Mouse (Mus musculus): Measurements from ENCODE around the gene Lrrfip2. TPM values are rescaled to one million over a fixed set of nuclear protein-coding genes. Genes with fewer than 3 reads are reported as not detected.

Gene Lrrfip2
- polyA plus RNA-seq, 1 experiment from 2014 or later: 40.3 TPM

- no peaks in the 10 kb centered on the region for H3K36me3 ChIP-seq (ENCODE audit: control insufficient read depth, insufficient read depth, low read length)
- DNase-seq (ENCODE audit: low spot score) (no peak), ATAC-seq (replicated peaks; ENCODE audit: low FRiP score) (no peak)
- no peak overlapping the region for H3K9ac ChIP-seq (ENCODE audit: low read depth, low read length)
- no peak overlapping the region for H3K4me2 ChIP-seq
- H3K4me1 ChIP-seq (replicated peaks; ENCODE audit: control insufficient read depth, insufficient read depth, low read length): 0 out of 2 replicates have a peak, but pooled peaks cover 3% of the 10 kb centered on the region
- 59% methylated on average over 6 of the region's 6 CpGs for WGBS
- H3K9me3 ChIP-seq (ENCODE audit: control insufficient read depth, low read length): no peaks in the 10 kb centered on the region
- H3K27ac ChIP-seq (ENCODE audit: low read depth, low read length): no peak overlapping the region
- no peak overlapping the region for H3K4me3 ChIP-seq (ENCODE audit: low read depth, low read length)
- H3K27me3 ChIP-seq (replicated peaks; ENCODE audit: control insufficient read depth, insufficient read depth, low read length): no peaks in the 10 kb centered on the region
Observed at GRCm38 (mm10) chr9:111097543-111097942, 19.8 kb upstream of the Lrrfip2 start.

GRCm38 (mm10) chr9:111100406-111100805, 17.0 kb upstream of the Lrrfip2 start:
- Histone ChIP-seq H3K4me3 (ENCODE audit: low read depth, low read length) (no peak overlapping the region), H3K4me2 (no peak overlapping the region), H3K36me3 (ENCODE audit: control insufficient read depth, insufficient read depth, low read length) (no peaks in the 10 kb centered on the region), H3K9ac (ENCODE audit: low read depth, low read length) (no peak overlapping the region), H3K27ac (ENCODE audit: low read depth, low read length) (no peak overlapping the region), H3K27me3 (replicated peaks; ENCODE audit: control insufficient read depth, insufficient read depth, low read length) (no peaks in the 10 kb centered on the region), H3K4me1 (replicated peaks; ENCODE audit: control insufficient read depth, insufficient read depth, low read length) (no peaks in the 10 kb centered on the region), H3K9me3 (ENCODE audit: control insufficient read depth, low read length) (no peaks in the 10 kb centered on the region)
- DNase-seq (ENCODE audit: low spot score): no peak
- no peak; the same call in 1 of the 2 replicates for ATAC-seq (replicated peaks; ENCODE audit: low FRiP score)
- WGBS: 95% methylated on average over 3 of the region's 3 CpGs

GRCm38 (mm10) chr9:111103293-111103692, 14.1 kb upstream of the Lrrfip2 start:
- no peak overlapping the region for H3K27ac ChIP-seq (ENCODE audit: low read depth, low read length)
- no peaks in the 10 kb centered on the region for H3K4me1 ChIP-seq (replicated peaks; ENCODE audit: control insufficient read depth, insufficient read depth, low read length)
- H3K4me3 ChIP-seq (ENCODE audit: low read depth, low read length): no peak overlapping the region
- no peaks in the 10 kb centered on the region for H3K9me3 ChIP-seq (ENCODE audit: control insufficient read depth, low read length)
- H3K36me3 ChIP-seq (ENCODE audit: control insufficient read depth, insufficient read depth, low read length): no peaks in the 10 kb centered on the region
- no peak overlapping the region for H3K9ac ChIP-seq (ENCODE audit: low read depth, low read length)
- 74% methylated on average over 5 of the region's 5 CpGs for WGBS
- no peak overlapping the region for H3K4me2 ChIP-seq
- ATAC-seq (replicated peaks; ENCODE audit: low FRiP score) (no peak), DNase-seq (ENCODE audit: low spot score) (no peak)
- no peaks in the 10 kb centered on the region for H3K27me3 ChIP-seq (replicated peaks; ENCODE audit: control insufficient read depth, insufficient read depth, low read length)

DNA sequence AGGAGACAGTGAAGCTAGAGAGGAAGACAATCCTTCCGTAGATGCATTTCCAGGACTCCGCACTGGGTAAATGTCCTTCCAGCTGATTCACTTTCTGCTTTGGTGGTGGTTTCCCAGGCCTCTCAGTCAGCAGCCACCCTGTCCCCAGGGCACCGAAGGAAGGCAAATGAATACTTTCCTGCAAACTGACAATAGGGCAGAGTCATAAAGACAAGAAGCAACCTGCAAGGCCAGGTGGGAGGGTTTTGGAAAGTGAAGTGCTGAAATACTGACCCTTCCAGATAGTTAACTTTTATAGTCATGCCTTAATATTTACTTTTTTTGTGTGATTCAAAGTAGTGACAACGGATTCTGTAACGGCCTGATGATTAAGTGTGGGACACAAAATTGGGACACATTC, 13.5 kb upstream of the Lrrfip2 start:
- Histone ChIP-seq H3K27me3 (replicated peaks; ENCODE audit: control insufficient read depth, insufficient read depth, low read length) (no peaks in the 10 kb centered on the region), H3K9me3 (ENCODE audit: control insufficient read depth, low read length) (no peaks in the 10 kb centered on the region), H3K36me3 (ENCODE audit: control insufficient read depth, insufficient read depth, low read length) (no peaks in the 10 kb centered on the region), H3K4me1 (replicated peaks; ENCODE audit: control insufficient read depth, insufficient read depth, low read length) (no peaks in the 10 kb centered on the region), H3K27ac (ENCODE audit: low read depth, low read length) (no peak overlapping the region), H3K4me2 (no peak overlapping the region), H3K9ac (ENCODE audit: low read depth, low read length) (no peak overlapping the region), H3K4me3 (ENCODE audit: low read depth, low read length) (no peak overlapping the region)
- ATAC-seq (replicated peaks; ENCODE audit: low FRiP score): no peak
- DNase-seq (ENCODE audit: low spot score): no peak
- WGBS: 88% methylated on average over 5 of the region's 5 CpGs

- no peak overlapping the region for H3K9ac ChIP-seq (ENCODE audit: low read depth, low read length)
- H3K9me3 ChIP-seq (ENCODE audit: control insufficient read depth, low read length): no peaks in the 10 kb centered on the region
- H3K4me1 ChIP-seq (replicated peaks; ENCODE audit: control insufficient read depth, insufficient read depth, low read length): no peaks in the 10 kb centered on the region
- no peak for ATAC-seq (replicated peaks; ENCODE audit: low FRiP score)
- no peak for DNase-seq (ENCODE audit: low spot score)
- H3K27ac ChIP-seq (ENCODE audit: low read depth, low read length): no peak overlapping the region
- no peaks in the 10 kb centered on the region for H3K36me3 ChIP-seq (ENCODE audit: control insufficient read depth, insufficient read depth, low read length)
- no peaks in the 10 kb centered on the region for H3K27me3 ChIP-seq (replicated peaks; ENCODE audit: control insufficient read depth, insufficient read depth, low read length)
- WGBS: 48% methylated on average over 3 of the region's 3 CpGs
- H3K4me3 ChIP-seq (ENCODE audit: low read depth, low read length): no peak overlapping the region
- no peak overlapping the region for H3K4me2 ChIP-seq
Observed at GRCm38 (mm10) chr9:111107863-111108262, 9.5 kb upstream of the Lrrfip2 start.

DNA sequence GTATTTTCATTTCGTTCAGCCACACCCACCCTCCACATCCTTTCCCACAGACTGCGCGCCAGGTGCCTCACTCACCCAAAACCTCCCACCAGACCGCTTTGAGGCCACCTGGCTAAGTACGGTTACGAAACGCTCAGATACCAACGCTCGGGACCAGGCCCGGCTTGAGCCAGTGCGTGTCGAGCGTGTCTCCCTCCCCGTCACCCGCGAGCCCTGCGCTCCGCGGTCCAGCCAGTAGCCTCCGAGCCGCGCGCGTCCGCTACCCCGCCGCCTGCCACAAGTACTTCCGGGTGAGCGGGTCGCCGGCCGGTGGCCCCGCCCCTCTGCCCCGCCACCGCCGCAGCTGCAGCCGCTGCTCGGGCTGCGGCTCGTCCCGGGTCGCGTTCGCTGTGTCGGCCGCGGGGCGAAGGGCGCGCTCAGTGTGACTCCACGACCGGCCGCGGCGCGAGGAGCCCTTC, 431 bp downstream of the Lrrfip2 start:
- Histone ChIP-seq H3K9me3 (ENCODE audit: control insufficient read depth, low read length) (no peaks in the 10 kb centered on the region), H3K27ac (ENCODE audit: low read depth, low read length) (peak overlapping the region; percentile 87), H3K27me3 (replicated peaks; ENCODE audit: control insufficient read depth, insufficient read depth, low read length) (no peaks in the 10 kb centered on the region), H3K9ac (ENCODE audit: low read depth, low read length) (peak overlapping the region; percentile 83), H3K4me2 (peak overlapping the region; percentile 92), H3K4me3 (ENCODE audit: low read depth, low read length) (peak overlapping the region; percentile 98), H3K4me1 (replicated peaks; ENCODE audit: control insufficient read depth, insufficient read depth, low read length) (peaks cover 15% of the 10 kb centered on the region; the same call in 1 of the 2 replicates), H3K36me3 (ENCODE audit: control insufficient read depth, insufficient read depth, low read length) (no peaks in the 10 kb centered on the region)
- ATAC-seq (replicated peaks; ENCODE audit: low FRiP score) (peak; percentile 90), DNase-seq (ENCODE audit: low spot score) (peak; percentile 85)
- WGBS: under 1% methylated on average over 56 of the region's 56 CpGs

DNA sequence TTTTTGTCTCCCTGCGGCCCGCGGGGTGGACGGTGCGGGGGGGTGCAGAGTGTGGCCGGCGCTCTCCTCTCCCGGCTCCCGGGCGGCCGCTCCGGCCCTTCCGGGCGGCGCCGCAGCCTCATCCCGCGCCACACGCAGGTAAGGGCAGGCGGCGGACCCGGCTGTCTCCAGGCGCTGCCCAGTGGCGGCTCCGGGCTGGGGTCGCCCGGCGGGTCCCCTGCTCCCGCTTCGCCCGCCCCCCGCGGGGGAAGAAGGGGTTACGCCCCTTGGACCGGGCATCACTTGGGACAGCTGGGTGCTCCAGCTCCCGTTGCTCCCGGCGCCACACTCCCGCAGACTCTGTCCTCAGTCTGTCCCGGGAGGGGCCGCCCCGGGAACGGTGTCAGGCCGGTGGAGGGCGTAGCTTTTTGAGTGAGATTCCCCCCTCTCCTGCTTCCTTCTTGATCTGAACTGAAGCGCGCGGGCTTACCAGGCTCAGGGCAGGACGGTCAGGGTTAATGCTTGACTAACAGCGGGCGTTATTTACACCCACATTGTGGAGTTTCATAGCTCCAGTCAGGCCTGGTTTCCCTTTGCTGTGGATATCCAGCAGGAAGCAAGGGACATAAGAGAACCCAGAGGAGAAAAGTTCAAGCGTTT, 979 bp downstream of the Lrrfip2 start:
- peak overlapping the region; percentile 92 for H3K4me2 ChIP-seq
- WGBS: 0% methylated on average over 51 of the region's 52 CpGs
- peaks cover 15% of the 10 kb centered on the region; the same call in 1 of the 2 replicates for H3K4me1 ChIP-seq (replicated peaks; ENCODE audit: control insufficient read depth, insufficient read depth, low read length)
- no peaks in the 10 kb centered on the region for H3K36me3 ChIP-seq (ENCODE audit: control insufficient read depth, insufficient read depth, low read length)
- H3K9ac ChIP-seq (ENCODE audit: low read depth, low read length): peak overlapping the region; percentile 83
- H3K27ac ChIP-seq (ENCODE audit: low read depth, low read length): peak overlapping the region; percentile 87
- ATAC-seq (replicated peaks; ENCODE audit: low FRiP score) (peak; percentile 69), DNase-seq (ENCODE audit: low spot score) (peak; percentile 69)
- H3K4me3 ChIP-seq (ENCODE audit: low read depth, low read length): peak overlapping the region; percentile 98
- H3K27me3 ChIP-seq (replicated peaks; ENCODE audit: control insufficient read depth, insufficient read depth, low read length): no peaks in the 10 kb centered on the region
- H3K9me3 ChIP-seq (ENCODE audit: control insufficient read depth, low read length): no peaks in the 10 kb centered on the region

DNA sequence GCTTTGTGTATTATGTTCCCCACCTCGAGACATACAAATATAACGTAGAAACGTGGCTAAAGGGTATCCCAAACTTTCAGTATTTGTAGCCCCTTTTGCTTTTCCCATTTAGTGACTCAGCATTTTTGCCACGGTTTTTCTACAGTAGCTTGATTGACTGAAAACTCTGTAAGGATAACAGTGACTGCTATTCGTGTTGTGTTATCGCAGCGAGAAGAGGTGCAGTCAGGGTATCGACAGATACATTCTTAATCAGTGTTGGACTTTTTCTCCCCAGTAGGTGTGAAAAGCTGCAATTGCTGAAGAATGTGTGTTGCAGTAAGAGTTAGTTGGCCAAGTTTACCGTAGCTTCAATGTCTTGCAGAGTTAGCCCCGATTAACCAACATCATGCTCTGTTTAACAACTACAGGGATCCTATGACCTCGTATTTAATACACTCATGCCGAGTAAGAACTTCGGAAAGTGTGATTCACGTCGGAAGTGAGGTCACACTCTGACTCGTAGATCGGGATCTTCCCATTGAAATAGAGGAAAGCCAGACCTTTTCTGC, 1.6 kb downstream of the Lrrfip2 start:
- Histone ChIP-seq H3K27me3 (replicated peaks; ENCODE audit: control insufficient read depth, insufficient read depth, low read length) (no peaks in the 10 kb centered on the region), H3K9me3 (ENCODE audit: control insufficient read depth, low read length) (no peaks in the 10 kb centered on the region), H3K4me2 (peak overlapping the region; percentile 92), H3K36me3 (ENCODE audit: control insufficient read depth, insufficient read depth, low read length) (no peaks in the 10 kb centered on the region), H3K4me3 (ENCODE audit: low read depth, low read length) (peak overlapping the region; percentile 98), H3K27ac (ENCODE audit: low read depth, low read length) (peak overlapping the region; percentile 87), H3K9ac (ENCODE audit: low read depth, low read length) (peak overlapping the region; percentile 83), H3K4me1 (replicated peaks; ENCODE audit: control insufficient read depth, insufficient read depth, low read length) (peaks cover 15% of the 10 kb centered on the region; the same call in 1 of the 2 replicates)
- peak; percentile 70 for ATAC-seq (replicated peaks; ENCODE audit: low FRiP score)
- DNase-seq (ENCODE audit: low spot score): no peak
- 7% methylated on average over 17 of the region's 17 CpGs for WGBS

GRCm38 (mm10) chr9:111122446-111122845, 5.1 kb downstream of the Lrrfip2 start:
- H3K9ac ChIP-seq (ENCODE audit: low read depth, low read length): no peak overlapping the region
- no peak overlapping the region for H3K27ac ChIP-seq (ENCODE audit: low read depth, low read length)
- H3K4me3 ChIP-seq (ENCODE audit: low read depth, low read length): no peak overlapping the region
- H3K4me2 ChIP-seq: no peak overlapping the region
- H3K4me1 ChIP-seq (replicated peaks; ENCODE audit: control insufficient read depth, insufficient read depth, low read length): peaks cover 15% of the 10 kb centered on the region
- H3K27me3 ChIP-seq (replicated peaks; ENCODE audit: control insufficient read depth, insufficient read depth, low read length): no peaks in the 10 kb centered on the region
- 34% methylated on average over 5 of the region's 5 CpGs for WGBS
- DNase-seq (ENCODE audit: low spot score): no peak
- ATAC-seq (replicated peaks; ENCODE audit: low FRiP score): no peak
- no peaks in the 10 kb centered on the region for H3K9me3 ChIP-seq (ENCODE audit: control insufficient read depth, low read length)
- no peaks in the 10 kb centered on the region for H3K36me3 ChIP-seq (ENCODE audit: control insufficient read depth, insufficient read depth, low read length)

All from liver, embryonic 11.5 days (tissue).